Mouse (Mus musculus) cortical plate, adult 2 months (tissue): ENCODE data around the gene Armc10.

Experiments
- CTCF ChIP-seq: fragments of 200-500 bp; IDR thresholded peaks from 2 replicates; pipeline ENCODE4 v1.5.1; 2011; ENCODE audit warnings: mild to moderate bottlenecking, control low read depth, low read length; ENCODE audit not compliant: insufficient read depth; ENCODE audit errors: extremely low read depth
- POLR2A ChIP-seq: fragments of 200-500 bp; IDR thresholded peaks from 2 replicates; pipeline ENCODE4 v1.6.1; 2011; ENCODE audit warnings: mild to moderate bottlenecking, low read length, control low read depth; ENCODE audit not compliant: insufficient read depth; ENCODE audit errors: extremely low read depth

DNA sequence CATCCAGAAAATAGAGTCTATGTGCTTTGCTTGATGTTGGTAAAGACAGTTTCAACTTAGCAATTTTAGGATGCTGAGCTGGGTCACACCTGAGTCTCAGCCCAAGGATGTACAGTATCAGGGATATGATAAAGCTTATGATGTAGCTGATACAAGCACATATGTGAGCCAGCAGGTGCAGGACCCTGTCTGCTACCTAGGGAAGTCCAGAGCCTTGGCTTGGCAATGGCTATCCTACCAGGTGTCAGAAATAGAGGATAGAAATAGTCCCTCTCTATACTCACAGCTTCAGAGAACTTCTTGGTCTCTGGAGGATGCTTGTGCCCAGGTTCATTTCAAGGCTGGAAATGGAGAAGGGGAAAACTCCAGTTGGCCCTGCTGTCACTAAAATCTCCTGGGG lies 19.7 kb upstream of the Armc10 start:
- TF ChIP-seq CTCF, result no peak
- TF ChIP-seq POLR2A, result no peak
